Mouse (Mus musculus) erythroid progenitor cell, adult 5-6 weeks (primary cell): ENCODE data around the gene Nlgn2. TPM values are rescaled to one million over a fixed set of nuclear protein-coding genes. Genes with fewer than 3 reads are reported as not detected.
A peak's percentile ranks its signal among the peaks of the same experiment; 100 is the strongest.

Experiments used
- ATAC-seq: replicated peaks from 2 replicates; pipeline ENCODE4 v1.8.0; 2016; ENCODE audit warnings: moderate number of reproducible peaks, mild to moderate bottlenecking, moderate TSS enrichment, inconsistent platforms; ENCODE audit not compliant: poor library complexity, low FRiP score, severe bottlenecking
- total RNA-seq, 2 experiments: library from RNA; stranded (forward) in 1 of 2; stranded (reverse) in 1 of 2; fragments of 150-400 nt in 1 of 2; fragments of 186-747, 209-891 nt in 1 of 2; gene quantifications; 2 replicates each; pipeline versions ENCODE4 v1.2.3 to v1.2.4; 2015 to 2017; ENCODE audit warnings: low replicate concordance in 2 of 2

The Nlgn2 gene
- total RNA-seq, 2 experiments from 2014 or later: 0.08 to 0.84 TPM

GRCm38 (mm10) chr11:69800392-69801197 is 37.0 kb downstream of the Nlgn2 start:
- ATAC-seq: no peak

GRCm38 (mm10) chr11:69800138-69800391 is 37.5 kb downstream of the Nlgn2 start:
- no peak for ATAC-seq

- ATAC-seq: no peak
Observed at GRCm38 (mm10) chr11:69799394-69800137, 38.0 kb downstream of the Nlgn2 start.

- ATAC-seq: no peak
Observed at GRCm38 (mm10) chr11:69797924-69798323, 39.7 kb downstream of the Nlgn2 start.

GRCm38 (mm10) chr11:69795983-69796435 is 41.6 kb downstream of the Nlgn2 start:
- no peak for ATAC-seq

- peak; percentile 97 for ATAC-seq
Observed at GRCm38 (mm10) chr11:69795168-69795982, 42.2 kb downstream of the Nlgn2 start, which contains the start of gene Chrnb1. TSS of gene Chrnb1 (minus strand) at chr11:69795943.

- no peak for ATAC-seq
Observed at GRCm38 (mm10) chr11:69793429-69793828, 44.2 kb downstream of the Nlgn2 start.

GRCm38 (mm10) chr11:69791420-69791819 is 46.2 kb downstream of the Nlgn2 start:
- no peak for ATAC-seq

GRCm38 (mm10) chr11:69789431-69789830 is 48.2 kb downstream of the Nlgn2 start:
- ATAC-seq: no peak

- ATAC-seq: no peak
Observed at GRCm38 (mm10) chr11:69787306-69787705, 50.3 kb downstream of the Nlgn2 start.

GRCm38 (mm10) chr11:69784793-69785272 is 52.8 kb downstream of the Nlgn2 start:
- ATAC-seq: peak; percentile 86

GRCm38 (mm10) chr11:69781828-69782227 is 55.8 kb downstream of the Nlgn2 start:
- no peak for ATAC-seq

GRCm38 (mm10) chr11:69778985-69779384 is 58.6 kb downstream of the Nlgn2 start:
- ATAC-seq: no peak

- ATAC-seq: no peak
Observed at GRCm38 (mm10) chr11:69778258-69778982, 59.2 kb downstream of the Nlgn2 start.

GRCm38 (mm10) chr11:69777504-69778257 is 59.9 kb downstream of the Nlgn2 start:
- ATAC-seq: no peak

GRCm38 (mm10) chr11:69776488-69776887 is 61.1 kb downstream of the Nlgn2 start:
- no peak for ATAC-seq

GRCm38 (mm10) chr11:69775716-69776115 is 61.9 kb downstream of the Nlgn2 start:
- no peak for ATAC-seq

GRCm38 (mm10) chr11:69774961-69775360 is 62.6 kb downstream of the Nlgn2 start:
- no peak for ATAC-seq
